Comparison of ENCODE assay signal across 10 mouse cellular contexts in genomic region chr2:113980664-113981063, GRCm38 (mm10). TPM values are rescaled to one million over a fixed set of nuclear protein-coding genes. Genes with fewer than 3 reads are reported as not detected.
DNase-seq lines count a peak whose midpoint lies in the region; ATAC-seq lines count a peak whose summit lies in the region.
"Had no signal": no experiment of that assay in that cellular context is flagged by ENCODE, and none has a peak within 500 bp of the region (broad histone marks: within the 10 kb centered on the region; RNA-seq: fewer than 3 reads in every experiment).

No protein-coding gene starts in this region.

- no peaks in the 10 kb centered on the region for H3K9me3 ChIP-seq in forebrain, embryonic 16.5 days (ENCODE audit: control insufficient read depth, low read length)
- no peaks in the 10 kb centered on the region for H3K9me3 ChIP-seq in heart, embryonic 15.5 days (replicated peaks)
- H3K9me3 ChIP-seq: stomach, embryonic 15.5 days had no signal

- peak; percentile 6 for DNase-seq in lung, postnatal 10 days
- no peak for DNase-seq in lung, postnatal 25 days (ENCODE audit: low spot score)
- DNase-seq in retina, adult 2 months (ENCODE audit: low read depth, low spot score), result peak; percentile 59
- no peak for DNase-seq in adipocyte (ENCODE audit: low spot score)
- DNase-seq in adrenal gland, postnatal 25 days, result no peak
- no peak for DNase-seq in adrenal gland, adult 8-10 months

- ATAC-seq in forebrain, embryonic 16.5 days, result peak; percentile 65; the same call in 1 of the 2 replicates
- peak; percentile 95 for ATAC-seq in heart, embryonic 15.5 days (replicated peaks; ENCODE audit: insufficient number of reproducible peaks, insufficient read depth, low FRiP score, low read depth)
- ATAC-seq: Patski had no signal

- no peaks in the 10 kb centered on the region for H3K36me3 ChIP-seq in forebrain, embryonic 16.5 days (ENCODE audit: control insufficient read depth, insufficient read depth)
- H3K36me3 ChIP-seq in heart, embryonic 15.5 days, result no peaks in the 10 kb centered on the region
- H3K36me3 ChIP-seq: stomach, embryonic 15.5 days had no signal

- H3K27me3 ChIP-seq in forebrain, embryonic 16.5 days (replicated peaks; ENCODE audit: control insufficient read depth, insufficient read depth, low read length), result no peaks in the 10 kb centered on the region; the same call in 1 of the 2 replicates
- H3K27me3 ChIP-seq in heart, embryonic 15.5 days, result no peaks in the 10 kb centered on the region
- H3K27me3 ChIP-seq: Patski; stomach, embryonic 15.5 days had no signal

- H3K4me1 ChIP-seq in forebrain, embryonic 16.5 days (replicated peaks; ENCODE audit: control insufficient read depth, insufficient read depth, low read length), result peaks cover 4% of the 10 kb centered on the region; the same call in 1 of the 2 replicates
- H3K4me1 ChIP-seq in heart, embryonic 15.5 days (replicated peaks), result peaks cover 31% of the 10 kb centered on the region
- H3K4me1 ChIP-seq: stomach, embryonic 15.5 days had no signal

- no peak overlapping the region for H3K4me3 ChIP-seq in forebrain, embryonic 16.5 days (replicated peaks; ENCODE audit: low read length)
- no peak overlapping the region for H3K4me3 ChIP-seq in heart, embryonic 15.5 days
- H3K4me3 ChIP-seq: stomach, embryonic 15.5 days had no signal

- H3K9ac ChIP-seq in forebrain, embryonic 16.5 days (replicated peaks; ENCODE audit: low read depth, low read length), result no peak overlapping the region
- 0 out of 2 replicates have a peak overlapping the region, but pooled peaks have one; percentile 26 for H3K9ac ChIP-seq in heart, embryonic 15.5 days
- H3K9ac ChIP-seq: stomach, embryonic 15.5 days had no signal

- 35% methylated on average over 8 of the region's 8 CpGs for WGBS in forebrain, embryonic 16.5 days
- 34% methylated on average over 8 of the region's 8 CpGs for WGBS in heart, embryonic 15.5 days

- H3K27ac ChIP-seq in forebrain, embryonic 16.5 days (ENCODE audit: low read length), result no peak overlapping the region
- H3K27ac ChIP-seq in heart, embryonic 15.5 days, result peak overlapping the region; percentile 92
- H3K27ac ChIP-seq: stomach, embryonic 15.5 days had no signal

- H3K4me2 ChIP-seq in forebrain, embryonic 16.5 days (ENCODE audit: low read length), result no peak overlapping the region
- H3K4me2 ChIP-seq in heart, embryonic 15.5 days, result 0 out of 2 replicates have a peak overlapping the region, but pooled peaks have one; percentile 16
- H3K4me2 ChIP-seq: stomach, embryonic 15.5 days had no signal

RNA-seq across cellular contexts. Expression of gene Gjd2, which starts 32.8 kb away (rescaled TPM):
- polyA plus RNA-seq in forebrain, embryonic 16.5 days (2015; fragmentation: Nextera tagmentation; extraction: Ambion mirVana), result 2.7 and 6.6 TPM in 2 replicates
- polyA plus RNA-seq in heart, embryonic 15.5 days (2015; fragmentation: Nextera tagmentation; extraction: Ambion mirVana), result 0.06 and 0.51 TPM in 2 replicates
- total RNA-seq in adrenal gland, postnatal 25 days (2021), result 3.4 and 5.3 TPM in 2 replicates
- 1 to 10 TPM; 4.4 to 6.1 (median 5.5) TPM for total RNA-seq in adrenal gland, adult 8-10 months (2022)
- polyA plus RNA-seq: Patski had no signal

Comparison
In these comparisons a context has a peak if more than half of its experiments do, and no peak if none do; other contexts are left out.
1. DNase-seq: peak in lung, postnatal 10 days (single experiment) and retina, adult 2 months (single experiment); none in lung, postnatal 25 days (single experiment), adipocyte (single experiment), adrenal gland, postnatal 25 days (single experiment) and adrenal gland, adult 8-10 months (single experiment).